Mouse (Mus musculus) forebrain, postnatal 0 days (tissue): ENCODE measurements around the gene Ap2b1. TPM values are rescaled to one million over a fixed set of nuclear protein-coding genes. Genes with fewer than 3 reads are reported as not detected.
A peak's percentile ranks its signal among the peaks of the same experiment; 100 is the strongest.
"Not testable (repeated sequence)": the region's sequence is repeated elsewhere in the genome, so short reads cannot be mapped to it uniquely, and the experiment has no call there.

Source experiments
- ATAC-seq: fragments of 200-750 bp; cut with Nextera tagmentation; 2 replicates; pipeline ENCODE4 v1.8.0; 2017; ENCODE audit warnings: mild to moderate bottlenecking, moderate library complexity
- DNase-seq: peaks from one replicate; pipeline ENCODE4 v3.0.0-alpha.2; 2015
- H3K27ac ChIP-seq: fragments of 300-500 bp; sonication (generic); 2 replicates; pipeline ENCODE4 v1.5.1; 2014; ENCODE audit warnings: low read depth, mild to moderate bottlenecking, antibody characterized with exemption, low read length, moderate library complexity, mixed read lengths
- H3K27me3 ChIP-seq: fragments of 300-500 bp; sonication (generic); 2 replicates; pipeline ENCODE4 v1.6.1; 2014; ENCODE audit warnings: mild to moderate bottlenecking, low read length, mixed read lengths; ENCODE audit not compliant: insufficient read depth
- H3K36me3 ChIP-seq: fragments of 300-500 bp; sonication (generic); 2 replicates; pipeline ENCODE4 v1.6.1; 2014; ENCODE audit warnings: mild to moderate bottlenecking, moderate library complexity; ENCODE audit not compliant: insufficient read depth
- H3K4me1 ChIP-seq: fragments of 300-500 bp; sonication (generic); 2 replicates; pipeline ENCODE4 v1.6.1; 2014; ENCODE audit warnings: antibody characterized with exemption; ENCODE audit not compliant: insufficient read depth
- H3K4me2 ChIP-seq: fragments of 300-500 bp; sonication (generic); 2 replicates; pipeline ENCODE4 v1.6.1; 2014; ENCODE audit warnings: low read depth, mild to moderate bottlenecking, moderate library complexity
- H3K4me3 ChIP-seq: fragments of 300-500 bp; sonication (generic); 2 replicates; pipeline ENCODE4 v1.5.1; 2014; ENCODE audit warnings: low read depth, low read length, mixed read lengths
- H3K9ac ChIP-seq: fragments of 300-500 bp; sonication (generic); 2 replicates; pipeline ENCODE4 v1.6.1; 2014; ENCODE audit warnings: mild to moderate bottlenecking
- H3K9me3 ChIP-seq: fragments of 300-500 bp; sonication (generic); 2 replicates; pipeline ENCODE4 v1.6.1; 2016; ENCODE audit warnings: low read length
- CTCF ChIP-seq: sonication (generic); IDR thresholded peaks from 2 replicates; pipeline ENCODE4 v1.5.1; 2016; ENCODE audit warnings: antibody characterized with exemption, control low read depth, low read depth
- WGBS: fragments of 180-500 bp; shearing (Covaris S2); extraction: QIAGEN DNeasy Blood & Tissue Kit; methylation state at CpG from one replicate; pipeline ENCODE4 v1.1.7; 2014; 5-methylcytosine and 5-hydroxymethylcytosine counted together
- polyA plus RNA-seq: library from polyadenylated mRNA; unstranded; fragments of >200 nt; fragmentation: Nextera tagmentation; extraction: Ambion mirVana; gene quantifications from 2 replicates; pipeline ENCODE4 v1.2.1, GENCODE M21; 2015
- total RNA-seq: library from RNA; depleted of rRNA; stranded (reverse); fragments of >200 nt; gene quantifications from 2 replicates; pipeline ENCODE4 v1.2.3, GENCODE M21; 2014; rRNA removed

The Ap2b1 gene
- total RNA-seq (200 and 230 TPM in 2 replicates), polyA plus RNA-seq (76.4 and 110 TPM in 2 replicates)

- ATAC-seq (peak; percentile 96), DNase-seq (peak; percentile 95)
- Histone ChIP-seq H3K4me1 (peaks cover 12% of the 10 kb centered on the region), H3K36me3 (peaks cover 9% of the 10 kb centered on the region; the same call in 1 of the 2 replicates), H3K4me2 (peak within 1 kb of the TSS; percentile 78), H3K9ac (peak within 1 kb of the TSS; percentile 87), H3K9me3 (no peaks in the 10 kb centered on the region), H3K4me3 (peak within 1 kb of the TSS; percentile 79), H3K27me3 (no peaks in the 10 kb centered on the region), H3K27ac (peak within 1 kb of the TSS; percentile 95)
- whole genome bisulfite sequencing = 3% methylated on average over 56 of the region's 56 CpGs
- TF ChIP-seq CTCF = peak; percentile 20; the same call in 1 of the 2 replicates
These were observed at the start of gene Ap2b1 for GRCm38 (mm10) chr11:83298225-83299195. Gene Ap2b1, plus strand, starts transcription at chr11:83299024.

- H3K9me3 ChIP-seq, DNase-seq, H3K4me1 ChIP-seq, H3K4me2 ChIP-seq, H3K27me3 ChIP-seq, H3K27ac ChIP-seq, H3K4me3 ChIP-seq, ATAC-seq, H3K9ac ChIP-seq, H3K36me3 ChIP-seq: not testable (repeated sequence)
- WGBS = 65% methylated on average over 5 of the region's 5 CpGs
These were observed 41.6 kb upstream of the Ap2b1 start for GRCm38 (mm10) chr11:83257211-83257610.

- ATAC-seq (no peak), DNase-seq (no peak)
- H3K9ac ChIP-seq = no peak overlapping the region
- no peak for TF ChIP-seq CTCF
- no peaks in the 10 kb centered on the region for H3K9me3 ChIP-seq
- H3K4me3 ChIP-seq = no peak overlapping the region
- WGBS = 94% methylated on average over 1 of the region's 1 CpGs
- no peak overlapping the region for H3K27ac ChIP-seq
- H3K36me3 ChIP-seq = no peaks in the 10 kb centered on the region
- H3K4me2 ChIP-seq = no peak overlapping the region
- no peaks in the 10 kb centered on the region for H3K27me3 ChIP-seq
- H3K4me1 ChIP-seq = no peaks in the 10 kb centered on the region
These were observed 36.2 kb upstream of the Ap2b1 start for GRCm38 (mm10) chr11:83262673-83263072.

GRCm38 (mm10) chr11:83263146-83263545, 35.7 kb upstream of the Ap2b1 start:
- H3K4me2 ChIP-seq = no peak overlapping the region
- 55% methylated on average over 3 of the region's 3 CpGs for WGBS
- no peaks in the 10 kb centered on the region for H3K4me1 ChIP-seq
- no peaks in the 10 kb centered on the region for H3K36me3 ChIP-seq
- no peak for DNase-seq
- H3K27ac ChIP-seq = no peak overlapping the region
- H3K9ac ChIP-seq = no peak overlapping the region
- TF ChIP-seq CTCF = peak; percentile 66
- no peak for ATAC-seq
- no peaks in the 10 kb centered on the region for H3K9me3 ChIP-seq
- no peak overlapping the region for H3K4me3 ChIP-seq
- no peaks in the 10 kb centered on the region for H3K27me3 ChIP-seq

- WGBS = 1% methylated on average over 6 of the region's 6 CpGs
- no peaks in the 10 kb centered on the region for H3K9me3 ChIP-seq
These were observed 28.0 kb upstream of the Ap2b1 start for GRCm38 (mm10) chr11:83270842-83271150.

GRCm38 (mm10) chr11:83271151-83271950, 27.5 kb upstream of the Ap2b1 start:
- DNase-seq (peak; percentile 94), ATAC-seq (peak; percentile 90)
- Histone ChIP-seq H3K4me2 (peak overlapping the region; percentile 66), H3K27ac (peak overlapping the region; percentile 89), H3K27me3 (no peaks in the 10 kb centered on the region), H3K4me3 (peak overlapping the region; percentile 58), H3K9ac (peak overlapping the region; percentile 65), H3K36me3 (no peaks in the 10 kb centered on the region), H3K4me1 (no peaks in the 10 kb centered on the region), H3K9me3 (no peaks in the 10 kb centered on the region)
- 1% methylated on average over 24 of the region's 26 CpGs for WGBS
- TF ChIP-seq CTCF = no peak

More at GRCm38 (mm10) chr11:83270842-83271150, 28.0 kb upstream of the Ap2b1 start:
- Histone ChIP-seq H3K4me2 (peak overlapping the region; percentile 66), H3K4me1 (no peaks in the 10 kb centered on the region), H3K27me3 (no peaks in the 10 kb centered on the region), H3K4me3 (peak overlapping the region; percentile 58), H3K27ac (peak overlapping the region; percentile 89), H3K36me3 (no peaks in the 10 kb centered on the region), H3K9ac (peak overlapping the region; percentile 65)
- DNase-seq (no peak), ATAC-seq (peak; percentile 61)
- 0 out of 2 replicates have a peak, but pooled peaks have one; percentile 14 for TF ChIP-seq CTCF
